Mouse (Mus musculus) liver, embryonic 12.5 days (tissue): ENCODE data around the gene Tecr. TPM values are rescaled to one million over a fixed set of nuclear protein-coding genes. Genes with fewer than 3 reads are reported as not detected.

Experiments
- ATAC-seq: fragments of 200-750 bp; cut with Nextera tagmentation; 2 replicates; pipeline ENCODE4 v1.8.0; 2017; ENCODE audit warnings: moderate number of reproducible peaks, mild to moderate bottlenecking, moderate library complexity
- H3K27ac ChIP-seq: fragments of 300-500 bp; sonication (generic); 2 replicates; pipeline ENCODE4 v1.5.1; 2016; ENCODE audit warnings: mild to moderate bottlenecking
- H3K27me3 ChIP-seq: fragments of 300-500 bp; sonication (generic); replicated peaks from 2 replicates; pipeline ENCODE4 v1.6.1; 2016; ENCODE audit warnings: mild to moderate bottlenecking, moderate library complexity
- H3K36me3 ChIP-seq: fragments of 300-500 bp; sonication (generic); 2 replicates; pipeline ENCODE4 v1.6.1; 2016; ENCODE audit warnings: mild to moderate bottlenecking, moderate library complexity
- H3K4me1 ChIP-seq: fragments of 300-500 bp; sonication (generic); 2 replicates; pipeline ENCODE4 v1.6.1; 2016
- H3K4me2 ChIP-seq: fragments of 300-500 bp; sonication (generic); 2 replicates; pipeline ENCODE4 v1.6.1; 2016; ENCODE audit warnings: mild to moderate bottlenecking, moderate library complexity
- H3K4me3 ChIP-seq: fragments of 300-500 bp; sonication (generic); 2 replicates; pipeline ENCODE4 v1.5.1; 2016; ENCODE audit warnings: mild to moderate bottlenecking, moderate library complexity
- H3K9ac ChIP-seq: fragments of 300-500 bp; sonication (generic); 2 replicates; pipeline ENCODE4 v1.6.1; 2016; ENCODE audit warnings: mild to moderate bottlenecking, moderate library complexity
- H3K9me3 ChIP-seq: fragments of 300-500 bp; sonication (generic); replicated peaks from 2 replicates; pipeline ENCODE4 v1.6.1; 2016; ENCODE audit warnings: mild to moderate bottlenecking, moderate library complexity
- WGBS: fragments of 180-500 bp; shearing (Covaris S2); methylation state at CpG from one replicate; pipeline ENCODE4 v1.1.7; 2016; ENCODE audit not compliant: insufficient replicate concordance; 5-methylcytosine and 5-hydroxymethylcytosine counted together
- polyA plus RNA-seq: library from polyadenylated mRNA; unstranded; fragments of >200 nt; fragmentation: Nextera tagmentation; extraction: Ambion mirVana; gene quantifications from 2 replicates; pipeline ENCODE4 v1.2.1, GENCODE M21; 2016

Tecr gene
- 371 and 378 TPM in 2 replicates for polyA plus RNA-seq

DNA sequence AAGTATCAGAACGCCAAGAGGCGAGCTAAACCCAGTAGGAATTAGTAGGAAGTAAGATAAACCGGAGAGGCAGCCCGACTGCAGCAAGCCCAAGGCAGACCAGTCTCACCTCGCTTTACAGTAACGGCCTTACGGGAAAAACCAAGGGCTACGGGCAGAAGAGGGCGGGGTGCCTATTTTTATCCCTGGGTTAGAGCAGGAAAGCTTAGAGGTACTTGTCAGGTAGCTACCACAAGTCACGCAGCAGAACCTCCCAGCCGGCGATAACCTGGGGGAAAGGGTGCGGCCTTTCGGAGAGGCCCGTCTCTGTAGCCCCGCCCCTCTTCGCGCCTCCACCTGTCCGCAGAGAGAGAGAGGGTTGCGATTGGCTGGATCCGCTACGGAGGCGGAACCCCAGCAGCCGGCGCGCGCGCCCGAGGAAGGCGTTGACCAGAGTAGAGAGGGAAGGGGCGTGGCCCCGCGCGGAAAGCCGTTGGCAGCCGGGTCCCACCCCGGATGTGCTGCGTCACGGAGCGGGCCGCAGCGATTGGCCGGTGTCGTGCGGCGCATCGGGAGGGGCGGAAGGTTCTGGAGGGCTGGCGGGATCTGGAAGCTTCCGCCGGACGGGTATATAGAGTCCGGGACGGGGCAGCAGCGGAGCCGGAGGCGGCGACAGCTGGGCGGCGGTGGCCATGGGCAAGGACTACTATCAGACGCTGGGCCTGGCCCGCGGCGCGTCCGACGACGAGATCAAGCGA, at the start of gene Tecr, which contains the start of gene Dnajb1:
Tecr (minus strand) TSS at position 311 of the 737 bp plus-strand sequence.
Dnajb1 (plus strand) TSS at position 533 of the 737 bp plus-strand sequence.
- peak within 1 kb of the TSS; percentile 91 for H3K4me2 ChIP-seq
- peak within 1 kb of the TSS; percentile 98 for H3K9ac ChIP-seq
- WGBS, result under 1% methylated on average over 69 of the region's 69 CpGs
- H3K4me3 ChIP-seq, result peak within 1 kb of the TSS; percentile 92
- no peaks in the 10 kb centered on the region for H3K27me3 ChIP-seq
- peaks cover 65% of the 10 kb centered on the region for H3K4me1 ChIP-seq
- H3K27ac ChIP-seq, result peak within 1 kb of the TSS; percentile 100
- ATAC-seq, result peak; percentile 93
- no peaks in the 10 kb centered on the region for H3K9me3 ChIP-seq
- peaks cover 41% of the 10 kb centered on the region for H3K36me3 ChIP-seq

DNA sequence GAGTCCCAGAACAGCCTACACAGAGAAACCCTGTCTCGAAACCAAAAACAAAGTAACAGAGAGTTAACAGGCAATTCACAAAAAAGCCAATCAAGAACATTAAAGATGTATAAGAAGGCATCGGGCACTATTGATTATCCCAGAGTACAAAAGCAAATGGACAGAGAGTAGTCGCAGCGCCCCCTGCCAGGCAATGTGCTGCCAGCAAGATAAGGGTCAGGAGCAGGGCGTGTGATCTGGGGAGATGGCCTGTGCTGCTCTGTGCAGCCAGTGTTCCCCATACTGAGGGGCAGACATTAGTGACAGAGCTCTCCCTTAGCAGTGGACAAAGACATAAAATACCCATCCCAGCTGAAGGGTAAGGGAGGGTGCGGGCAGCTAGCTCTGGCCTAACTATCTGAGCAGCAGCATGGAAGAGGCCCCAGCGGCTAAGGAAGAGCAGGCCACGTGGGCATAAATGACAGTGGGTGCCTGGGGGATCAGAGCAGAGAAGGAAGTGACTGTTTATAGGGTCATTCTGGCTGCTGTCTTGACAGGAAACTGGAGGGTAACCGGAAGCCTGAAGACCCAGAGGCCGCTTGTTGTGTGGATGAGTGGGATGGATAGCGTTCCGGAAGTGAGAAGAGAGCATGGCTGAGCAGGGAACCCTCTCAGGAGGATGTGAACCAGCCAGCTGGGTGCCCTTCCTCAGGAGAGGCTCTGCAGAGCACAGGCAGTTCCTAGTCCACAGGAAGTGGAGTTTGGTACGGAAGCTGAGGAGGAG, 48.9 kb upstream of the Tecr start:
- Histone ChIP-seq H3K9ac (peak overlapping the region; percentile 14; the same call in 1 of the 2 replicates), H3K4me3 (no peak overlapping the region), H3K36me3 (peaks cover 9% of the 10 kb centered on the region; the same call in 1 of the 2 replicates), H3K27ac (peak overlapping the region; percentile 66), H3K27me3 (no peaks in the 10 kb centered on the region), H3K4me1 (peaks cover 73% of the 10 kb centered on the region), H3K9me3 (no peaks in the 10 kb centered on the region), H3K4me2 (peak overlapping the region; percentile 16)
- 43% methylated on average over 13 of the region's 13 CpGs for WGBS
- peak; percentile 33 for ATAC-seq

DNA sequence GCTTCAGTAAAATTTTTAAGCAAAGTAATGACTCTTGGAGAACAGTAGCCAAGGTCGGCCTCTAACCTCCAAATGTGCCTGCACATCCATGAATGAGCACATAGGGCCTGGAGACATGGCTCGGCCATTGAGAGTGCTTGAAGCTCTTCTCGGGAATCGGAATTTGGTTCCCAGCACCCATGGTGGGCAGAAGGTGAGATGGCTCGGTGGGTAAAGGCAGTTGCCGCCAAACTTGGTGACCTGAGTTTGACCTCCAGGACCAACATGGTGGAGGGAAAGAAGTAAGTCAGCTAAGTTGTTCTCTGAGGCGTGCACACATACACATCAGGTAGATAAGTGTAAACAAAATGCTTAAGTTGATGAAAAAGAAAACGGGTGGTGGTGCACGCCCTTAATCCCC, 48.3 kb upstream of the Tecr start:
- no peak for ATAC-seq
- Histone ChIP-seq H3K4me1 (peaks cover 69% of the 10 kb centered on the region), H3K4me3 (no peak overlapping the region), H3K27ac (peak overlapping the region; percentile 66; the same call in 1 of the 2 replicates), H3K4me2 (peak overlapping the region; percentile 16; the same call in 1 of the 2 replicates), H3K27me3 (no peaks in the 10 kb centered on the region), H3K36me3 (peaks cover 9% of the 10 kb centered on the region; the same call in 1 of the 2 replicates), H3K9ac (no peak overlapping the region), H3K9me3 (peaks cover 4% of the 10 kb centered on the region; the same call in 1 of the 2 replicates)
- 79% methylated on average over 9 of the region's 9 CpGs for WGBS

DNA sequence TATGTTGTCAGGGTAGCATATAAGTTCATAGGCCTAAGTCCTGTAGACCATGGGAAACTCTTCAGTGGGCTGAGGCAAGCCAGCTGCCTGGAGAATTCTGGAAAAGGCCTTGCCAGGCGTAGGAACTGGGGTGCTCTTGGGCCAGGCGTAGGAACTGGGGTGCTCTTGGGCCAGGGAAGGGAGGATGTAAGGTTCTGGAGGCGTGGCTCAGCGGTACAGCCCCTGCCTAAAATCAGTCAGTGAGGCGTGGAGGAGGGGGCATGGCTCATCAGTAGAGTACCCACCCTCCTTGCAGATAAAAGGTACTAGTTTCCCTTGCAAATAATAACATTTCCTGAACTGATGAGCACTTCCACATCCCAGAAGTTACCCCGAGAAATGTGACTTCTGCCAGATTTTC, 47.0 kb upstream of the Tecr start:
- WGBS, result 83% methylated on average over 6 of the region's 6 CpGs

DNA sequence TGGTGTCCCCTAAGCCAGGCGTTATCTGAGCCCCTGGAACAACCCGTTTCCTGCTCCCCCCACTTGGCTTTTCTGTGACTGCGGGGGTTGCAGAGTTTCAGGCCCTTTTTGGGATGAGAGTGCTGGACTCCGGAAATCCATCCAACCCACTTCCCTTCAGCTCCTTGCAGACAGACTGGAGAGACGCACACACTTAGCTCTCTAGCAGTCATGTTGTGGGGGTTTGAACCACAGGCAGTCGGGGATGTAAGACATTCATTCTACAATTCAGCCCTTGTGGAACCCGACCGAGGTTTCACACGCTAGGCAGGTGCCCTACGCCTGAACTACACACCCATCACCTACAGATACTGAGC, 45.9 kb upstream of the Tecr start:
- H3K9me3 ChIP-seq, result peaks cover 5% of the 10 kb centered on the region; the same call in 1 of the 2 replicates
- H3K4me1 ChIP-seq, result peaks cover 55% of the 10 kb centered on the region
- H3K9ac ChIP-seq, result peak overlapping the region; percentile 88
- 23% methylated on average over 10 of the region's 10 CpGs for WGBS
- peaks cover 9% of the 10 kb centered on the region; the same call in 1 of the 2 replicates for H3K36me3 ChIP-seq
- H3K4me2 ChIP-seq, result peak overlapping the region; percentile 97
- no peak for ATAC-seq
- H3K27ac ChIP-seq, result peak overlapping the region; percentile 87
- no peaks in the 10 kb centered on the region for H3K27me3 ChIP-seq
- H3K4me3 ChIP-seq, result peak overlapping the region; percentile 92

More for the DNA sequence above, 47.0 kb upstream of the Tecr start:
- H3K9me3 ChIP-seq, result peaks cover 5% of the 10 kb centered on the region; the same call in 1 of the 2 replicates
- H3K9ac ChIP-seq, result no peak overlapping the region
- H3K4me1 ChIP-seq, result peaks cover 56% of the 10 kb centered on the region
- no peak overlapping the region for H3K4me2 ChIP-seq
- no peak overlapping the region; the same call in 1 of the 2 replicates for H3K27ac ChIP-seq
- peaks cover 9% of the 10 kb centered on the region; the same call in 1 of the 2 replicates for H3K36me3 ChIP-seq
- no peak overlapping the region for H3K4me3 ChIP-seq
- no peak for ATAC-seq
- H3K27me3 ChIP-seq, result no peaks in the 10 kb centered on the region

DNA sequence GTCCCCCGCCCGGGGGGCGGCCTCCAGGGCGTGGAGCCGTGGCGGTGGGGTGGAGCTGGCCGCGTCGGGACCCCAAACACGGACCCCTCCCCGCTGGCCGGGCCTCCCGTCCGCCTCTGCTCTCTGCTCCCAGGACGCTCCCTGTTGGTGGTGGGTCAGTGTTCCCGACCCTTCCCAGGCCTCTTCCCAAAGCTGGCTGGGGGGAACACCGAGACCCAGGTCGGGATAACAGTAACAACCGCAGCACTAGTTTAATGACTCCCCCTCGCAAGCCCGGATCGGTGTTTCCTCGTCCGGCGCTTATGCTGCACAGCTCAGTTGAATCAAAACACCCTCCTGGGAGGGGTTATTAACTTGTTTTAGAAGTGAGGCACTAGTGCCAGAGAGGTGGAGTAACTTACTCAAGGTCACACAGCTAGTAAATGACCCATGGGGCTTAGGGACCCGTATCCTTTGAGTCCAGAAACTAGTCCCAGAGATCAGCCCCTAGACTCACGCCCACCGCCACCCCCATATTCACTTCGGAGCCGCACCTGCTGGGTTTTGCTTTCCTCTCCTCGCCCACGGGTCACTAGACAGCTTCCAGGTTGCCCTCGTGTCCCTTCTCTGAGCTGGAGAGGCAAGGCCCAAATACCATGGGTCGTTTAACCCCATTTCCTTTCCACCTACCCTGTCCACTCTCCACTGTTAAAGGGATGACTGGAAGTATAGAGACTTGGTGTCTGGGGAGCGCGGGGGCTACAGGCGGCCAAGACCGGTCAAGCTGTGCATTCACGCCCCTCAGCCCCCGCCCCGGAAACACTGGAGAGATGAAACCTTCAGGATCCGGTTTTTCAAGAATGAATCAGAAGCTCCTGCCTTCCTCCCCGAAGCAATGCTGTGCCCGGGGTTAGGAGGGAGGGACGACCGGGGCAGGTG, 45.2 kb upstream of the Tecr start:
- no peaks in the 10 kb centered on the region for H3K27me3 ChIP-seq
- H3K9ac ChIP-seq, result peak overlapping the region; percentile 88
- peak overlapping the region; percentile 92 for H3K4me3 ChIP-seq
- peak; percentile 40 for ATAC-seq
- H3K4me1 ChIP-seq, result peaks cover 55% of the 10 kb centered on the region
- under 1% methylated on average over 46 of the region's 46 CpGs for WGBS
- peak overlapping the region; percentile 97 for H3K4me2 ChIP-seq
- H3K9me3 ChIP-seq, result peaks cover 9% of the 10 kb centered on the region; the same call in 1 of the 2 replicates
- peaks cover 9% of the 10 kb centered on the region; the same call in 1 of the 2 replicates for H3K36me3 ChIP-seq
- H3K27ac ChIP-seq, result peak overlapping the region; percentile 87

DNA sequence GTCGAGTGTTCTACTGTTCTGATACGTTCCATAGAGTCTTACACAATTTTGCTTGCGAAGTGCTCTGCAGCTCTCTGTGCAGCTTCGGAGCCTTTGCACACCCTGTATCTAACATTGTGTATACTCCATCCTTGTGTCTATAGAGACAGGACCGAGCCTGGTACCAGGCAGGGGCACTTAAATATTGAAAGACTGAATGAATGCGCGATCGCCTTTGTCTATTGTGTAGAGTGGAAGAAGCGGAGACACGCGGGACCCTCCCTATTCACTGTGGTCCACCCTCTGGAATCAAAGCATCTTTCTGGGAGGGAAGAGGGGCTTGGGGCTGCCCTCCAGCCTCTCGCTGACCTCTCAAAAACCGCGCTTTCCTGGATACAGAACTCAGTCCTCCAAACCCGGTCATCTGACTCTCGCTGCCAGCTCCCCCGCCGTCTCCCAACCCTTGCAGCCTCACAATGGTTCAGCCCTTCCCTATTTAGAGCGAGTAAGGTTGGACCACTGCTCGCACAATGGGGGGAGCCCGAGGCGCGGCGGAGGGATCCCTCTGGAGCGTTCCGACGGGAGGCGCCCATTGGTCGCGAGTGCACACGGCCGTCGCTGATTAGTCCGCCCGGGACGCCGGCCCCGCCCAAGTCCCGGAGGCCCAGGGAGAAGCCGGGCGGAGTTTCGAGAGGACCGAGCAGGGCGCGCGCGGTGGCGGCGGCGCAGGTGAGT, 44.4 kb upstream of the Tecr start, which contains the start of gene Gipc1:
Gipc1 (plus strand) TSS at position 648 of the 714 bp plus-strand sequence.
- 4% methylated on average over 50 of the region's 50 CpGs for WGBS

DNA sequence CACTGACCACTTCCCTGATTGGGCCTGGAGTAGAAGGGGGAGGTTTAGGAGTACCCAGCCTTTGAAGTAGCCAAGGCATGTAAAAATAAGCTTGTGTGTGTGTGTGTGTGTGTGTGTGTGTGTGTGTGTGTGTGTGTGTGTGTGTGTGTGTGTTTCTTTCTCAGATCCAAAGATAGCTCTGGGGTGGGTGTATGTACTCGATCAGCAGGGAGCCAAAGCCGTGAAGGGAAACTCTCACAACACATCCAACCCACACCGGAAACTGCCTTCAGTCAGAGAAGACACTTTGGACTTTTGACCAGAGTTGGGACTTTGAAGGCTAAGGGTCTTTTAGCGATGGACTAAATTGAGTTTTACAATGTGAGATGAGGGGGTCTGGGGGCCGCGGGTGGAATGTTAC, 41.9 kb upstream of the Tecr start:
- Histone ChIP-seq H3K4me2 (no peak overlapping the region), H3K36me3 (no peaks in the 10 kb centered on the region), H3K9ac (no peak overlapping the region), H3K4me1 (peaks cover 24% of the 10 kb centered on the region), H3K27me3 (peaks cover 16% of the 10 kb centered on the region; the same call in 1 of the 2 replicates), H3K9me3 (peaks cover 10% of the 10 kb centered on the region; the same call in 1 of the 2 replicates), H3K27ac (no peak overlapping the region), H3K4me3 (no peak overlapping the region)
- no peak for ATAC-seq
- WGBS, result 84% methylated on average over 5 of the region's 6 CpGs

More for the DNA sequence above, 44.4 kb upstream of the Tecr start, which contains the start of gene Gipc1:
- Histone ChIP-seq H3K27ac (peak within 1 kb of the TSS; percentile 87), H3K9me3 (peaks cover 10% of the 10 kb centered on the region; the same call in 1 of the 2 replicates), H3K4me1 (peaks cover 49% of the 10 kb centered on the region), H3K36me3 (peaks cover 4% of the 10 kb centered on the region; the same call in 1 of the 2 replicates), H3K4me2 (peak within 1 kb of the TSS; percentile 97), H3K27me3 (no peaks in the 10 kb centered on the region), H3K4me3 (peak within 1 kb of the TSS; percentile 92), H3K9ac (peak within 1 kb of the TSS; percentile 88)
- ATAC-seq, result peak; percentile 93

DNA sequence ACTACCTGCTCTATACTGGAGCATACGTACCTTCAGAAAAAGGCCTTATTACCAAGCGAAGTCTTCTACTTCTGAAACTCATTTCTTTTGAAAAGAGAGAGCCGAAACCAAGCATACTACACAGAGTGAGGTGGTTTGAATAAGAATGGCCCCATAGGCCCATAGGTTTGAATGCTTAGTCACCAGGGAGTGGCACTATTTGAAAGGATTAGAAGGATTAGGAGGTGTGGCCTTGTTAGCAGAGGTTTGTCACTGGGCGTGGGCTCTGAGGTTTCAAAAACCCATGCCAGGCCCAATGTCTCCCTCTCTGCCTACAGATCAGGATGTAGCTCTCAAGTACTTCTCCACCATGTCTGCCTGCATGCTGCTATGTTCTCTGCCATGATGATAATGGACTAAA, 40.3 kb upstream of the Tecr start:
- ATAC-seq, result no peak

DNA sequence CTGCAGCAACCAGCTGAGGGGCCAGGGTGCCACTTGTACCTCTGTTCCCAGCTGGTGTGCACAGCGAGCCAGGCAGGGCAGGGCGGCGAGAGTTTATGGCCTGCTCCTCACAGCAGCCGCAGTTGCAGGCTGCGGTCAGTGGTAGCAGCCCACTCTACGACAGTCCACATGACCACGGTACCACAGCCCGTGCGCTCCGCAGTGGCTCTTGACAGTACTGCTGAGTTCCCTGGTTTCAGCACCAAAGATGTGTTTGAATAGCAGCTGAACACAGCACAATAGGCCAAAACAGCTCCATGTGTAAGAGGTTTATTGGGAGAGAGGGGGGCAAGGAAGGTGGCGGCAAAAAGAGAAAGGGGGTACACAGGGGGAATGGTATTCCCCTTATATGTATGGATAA, 39.7 kb upstream of the Tecr start:
- no peak overlapping the region for H3K4me2 ChIP-seq
- no peak overlapping the region for H3K9ac ChIP-seq
- no peak for ATAC-seq
- no peak overlapping the region for H3K4me3 ChIP-seq
- no peak overlapping the region for H3K27ac ChIP-seq
- peaks cover 35% of the 10 kb centered on the region for H3K27me3 ChIP-seq
- WGBS, result 88% methylated on average over 11 of the region's 11 CpGs
- peaks cover 10% of the 10 kb centered on the region; the same call in 1 of the 2 replicates for H3K9me3 ChIP-seq
- H3K36me3 ChIP-seq, result no peaks in the 10 kb centered on the region
- peaks cover 7% of the 10 kb centered on the region for H3K4me1 ChIP-seq

More for the DNA sequence above, 40.3 kb upstream of the Tecr start:
- Histone ChIP-seq H3K36me3 (no peaks in the 10 kb centered on the region), H3K9ac (no peak overlapping the region), H3K27ac (no peak overlapping the region), H3K4me3 (no peak overlapping the region), H3K4me1 (peaks cover 9% of the 10 kb centered on the region), H3K9me3 (peaks cover 10% of the 10 kb centered on the region; the same call in 1 of the 2 replicates), H3K27me3 (peaks cover 30% of the 10 kb centered on the region), H3K4me2 (no peak overlapping the region)
- WGBS, result 87% methylated on average over 4 of the region's 4 CpGs
